Mouse (Mus musculus): ENCODE measurements around the gene Clec16a.
A peak's percentile ranks its signal among the peaks of the same experiment; 100 is the strongest.

GRCm38 (mm10) chr16:10542698-10543365 is 2.3 kb upstream of the Clec16a start, which contains the start of gene Dexi:
- TF ChIP-seq CTCF (IDR thresholded peaks at IDR 0.05; ENCODE audit: borderline replicate concordance, insufficient read depth, low read length) (no peak), POLR2A (IDR thresholded peaks at IDR 0.05; ENCODE audit: low read depth, low read length) (peak; percentile 96)
